Mouse (Mus musculus) left cerebral cortex, postnatal 14 days (tissue): ENCODE results near the gene Fbxo7. TPM values are rescaled to one million over a fixed set of nuclear protein-coding genes. Genes with fewer than 3 reads are reported as not detected.

Experiments
- DNase-seq, 2 experiments: peaks; one replicate each; pipeline ENCODE4 v3.0.0; 2021 to 2022; ENCODE audit warnings: low spot score in 2 of 2, mixed read lengths in 1 of 2
- intact Hi-C: fragments of 180-260 bp; cut with DNase I; formaldehyde crosslinking; loops from one replicate; pipeline ENCODE4 v1.15.1; 2025
- total RNA-seq, 2 experiments: library from RNA; stranded (reverse); gene quantifications; 2 replicates each; pipeline ENCODE4 v1.2.3; 2021

Gene Fbxo7
- total RNA-seq, 2 experiments from 2014 or later: 23.4 to 25.7 TPM

DNA sequence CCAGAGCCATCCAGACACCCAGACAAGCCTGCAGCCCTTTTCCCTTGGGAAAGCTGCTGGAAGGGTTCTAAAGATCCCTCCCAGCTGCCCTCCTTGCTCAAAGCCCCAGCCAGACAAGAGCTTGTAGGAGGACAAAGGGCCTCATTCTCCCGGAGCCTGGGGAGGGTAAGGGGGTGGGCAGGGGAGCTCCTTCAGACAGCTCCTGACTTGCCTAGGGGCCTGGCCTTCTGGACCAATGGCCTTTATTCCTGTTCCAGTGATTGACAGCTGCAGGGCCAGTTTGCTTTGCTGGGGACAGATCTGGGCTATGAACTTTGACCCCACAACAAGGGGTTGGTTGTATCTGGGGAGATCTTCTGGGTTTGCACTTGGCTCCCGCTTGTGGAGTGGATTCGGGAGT, 47.6 kb downstream of the Fbxo7 start:
- peak in 1 of 2 experiments; percentile 22 for DNase-seq

DNA sequence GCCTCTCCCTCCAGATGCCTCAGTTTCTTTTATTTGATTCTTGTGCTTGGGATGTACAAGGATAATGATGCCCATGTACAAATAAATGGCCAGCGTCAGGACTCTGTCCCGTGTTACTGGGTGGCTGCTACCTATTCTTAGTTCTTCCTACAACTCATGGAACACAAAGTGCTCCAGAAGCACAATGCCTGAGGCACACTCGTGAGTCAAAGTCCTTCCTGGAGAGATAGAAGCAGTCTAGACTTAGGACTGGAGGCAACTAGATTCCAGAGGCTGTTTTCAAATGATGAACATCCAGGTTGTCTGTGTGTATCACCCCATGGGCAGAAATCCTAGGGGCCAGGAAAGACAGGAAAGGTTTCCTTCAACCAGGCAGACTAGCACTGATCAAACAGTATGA, 49.0 kb downstream of the Fbxo7 start:
- intact Hi-C loops: no loop called here
- no peak for DNase-seq

More for the DNA sequence above, 47.6 kb downstream of the Fbxo7 start:
- intact Hi-C loops: loop anchor here (5.0 kb wide), 1 partner anchor 102 kb away; no protein-coding TSS in a partner anchor

DNA sequence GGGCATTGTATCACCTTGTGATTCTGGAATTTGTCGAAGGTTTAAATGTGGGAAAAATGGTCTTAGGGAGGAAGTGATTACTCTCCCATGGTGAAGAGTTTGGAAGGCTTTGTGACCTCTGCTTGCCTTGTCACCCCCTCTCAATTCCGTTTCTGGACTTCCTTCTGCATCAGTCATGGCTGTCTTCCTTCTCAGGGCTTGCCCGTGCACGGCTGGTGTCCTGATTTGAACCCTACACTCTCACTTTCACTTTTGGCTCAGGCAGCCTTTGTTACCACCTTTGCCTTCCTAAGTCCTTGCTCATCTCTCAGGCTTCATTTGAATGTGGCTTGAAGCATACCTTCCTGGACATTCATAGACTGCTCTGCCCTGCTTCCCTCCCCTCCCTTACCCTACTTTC, 52.4 kb downstream of the Fbxo7 start:
- intact Hi-C loops: no loop called here

DNA sequence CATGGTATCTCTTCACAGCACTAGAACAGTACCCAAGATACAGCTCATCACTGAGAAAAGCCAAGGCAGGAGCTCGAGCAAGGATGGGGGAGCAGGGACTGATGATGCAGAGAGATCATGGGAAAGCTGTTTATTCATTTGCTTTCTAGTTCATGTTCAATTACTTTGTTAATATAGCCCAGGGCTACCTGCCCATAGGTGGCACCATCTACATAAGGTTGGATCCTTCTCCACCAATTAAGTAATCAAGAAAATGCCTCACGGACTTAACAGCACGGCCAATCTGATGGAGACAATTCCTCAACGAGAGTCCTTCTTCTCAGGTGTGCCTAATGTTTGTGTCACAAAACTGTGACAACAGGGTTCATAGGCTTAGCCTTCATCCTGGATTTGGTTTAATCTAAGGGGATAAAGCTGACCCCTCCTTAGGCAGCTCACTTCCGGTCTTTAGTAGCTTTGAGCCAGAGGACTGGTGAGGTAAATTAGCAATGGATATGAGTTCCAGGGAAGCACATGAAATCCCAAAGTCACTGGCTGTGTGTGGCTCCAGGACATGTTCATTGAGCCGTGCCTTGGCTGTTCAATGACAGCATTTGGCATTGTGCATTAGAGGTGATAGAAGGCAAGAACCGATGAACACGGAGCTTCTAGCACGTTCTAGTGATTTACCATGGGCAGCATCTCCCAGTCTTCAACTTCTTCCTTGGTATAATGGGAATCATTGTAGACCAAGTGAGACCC, 53.4 kb downstream of the Fbxo7 start:
- no peak for DNase-seq
- intact Hi-C loops: no loop called here

More for the DNA sequence above, 52.4 kb downstream of the Fbxo7 start:
- no peak for DNase-seq

DNA sequence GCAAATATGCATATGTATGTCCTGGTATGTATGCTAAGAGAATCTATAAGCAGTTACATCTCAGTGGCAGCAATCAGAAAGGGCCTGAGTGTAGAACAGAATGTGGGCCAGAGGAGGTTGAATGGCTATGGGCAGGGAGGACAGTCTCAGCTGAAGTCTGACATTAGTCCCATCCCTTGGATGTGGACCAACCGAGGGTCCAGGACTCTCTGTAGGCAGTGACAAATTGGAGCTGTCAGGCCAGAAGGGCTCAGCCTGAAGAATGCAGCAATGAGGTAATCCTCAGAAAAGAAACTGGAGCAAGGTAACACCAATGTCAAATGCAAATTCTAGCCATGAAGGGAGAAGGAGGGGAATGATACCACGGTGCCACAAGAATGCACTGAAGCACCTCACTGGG, 55.5 kb downstream of the Fbxo7 start:
- intact Hi-C loops: no loop called here
- DNase-seq: no peak

DNA sequence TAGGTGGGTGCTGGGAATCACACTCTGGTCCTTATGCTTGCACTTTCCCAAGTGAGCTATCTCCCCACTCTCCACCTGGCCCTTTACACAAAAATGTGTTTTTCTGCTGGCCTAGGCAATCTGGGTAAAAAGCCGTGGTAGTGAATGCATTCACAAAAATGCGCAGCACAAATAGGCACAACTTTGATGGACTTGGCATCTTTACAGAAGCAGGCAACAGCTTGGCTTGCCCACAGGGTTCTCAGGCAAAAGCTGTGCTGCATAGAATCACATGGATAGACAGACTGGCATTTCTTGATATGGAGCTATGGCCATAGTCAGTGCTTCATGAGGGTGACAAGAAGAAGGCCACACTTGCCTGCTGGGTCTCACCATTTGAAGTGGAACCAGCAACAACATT, 57.0 kb downstream of the Fbxo7 start:
- DNase-seq: no peak
- intact Hi-C loops: no loop called here

DNA sequence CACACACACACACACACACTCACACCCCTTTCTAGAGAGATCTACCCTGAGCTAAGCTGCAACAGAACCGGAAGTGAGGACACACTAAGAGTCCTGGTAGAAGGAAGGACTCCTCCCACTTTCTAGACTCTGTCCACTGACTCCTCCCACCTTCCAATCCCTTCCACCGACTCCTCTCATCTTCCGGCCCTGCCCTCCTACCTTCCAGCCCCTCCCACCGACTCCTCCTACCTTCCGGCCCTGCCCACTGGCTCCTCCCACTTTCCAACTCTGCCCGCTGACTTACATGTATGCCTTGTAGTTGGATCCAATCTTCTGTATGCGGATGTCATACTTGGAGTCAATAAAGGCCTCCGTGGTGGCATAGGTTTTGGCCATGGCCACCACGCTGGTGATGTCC, 58.1 kb downstream of the Fbxo7 start:
- no peak for DNase-seq
- intact Hi-C loops: no loop called here

DNA sequence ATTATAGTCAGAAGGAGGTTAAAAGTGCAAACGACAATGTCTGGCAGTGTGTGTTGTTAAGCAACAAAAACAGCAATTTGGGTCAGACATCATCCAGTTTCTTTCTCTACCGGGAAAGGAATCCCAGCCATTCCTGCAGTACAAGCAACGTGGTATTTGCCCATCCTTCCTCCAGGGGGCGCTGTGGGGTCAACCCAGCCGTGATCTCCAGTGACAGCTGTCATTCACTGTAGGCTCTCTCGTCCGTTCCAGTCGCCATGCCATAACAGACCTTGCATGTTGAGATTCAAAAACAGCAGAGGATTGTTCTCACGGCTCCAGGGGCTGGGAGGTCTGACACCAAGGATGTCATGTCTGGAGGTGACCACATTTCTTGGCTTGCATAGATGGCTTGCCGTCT, 70.1 kb downstream of the Fbxo7 start:
- intact Hi-C loops: no loop called here
- peak in 1 of 2 experiments; percentile 6 for DNase-seq

DNA sequence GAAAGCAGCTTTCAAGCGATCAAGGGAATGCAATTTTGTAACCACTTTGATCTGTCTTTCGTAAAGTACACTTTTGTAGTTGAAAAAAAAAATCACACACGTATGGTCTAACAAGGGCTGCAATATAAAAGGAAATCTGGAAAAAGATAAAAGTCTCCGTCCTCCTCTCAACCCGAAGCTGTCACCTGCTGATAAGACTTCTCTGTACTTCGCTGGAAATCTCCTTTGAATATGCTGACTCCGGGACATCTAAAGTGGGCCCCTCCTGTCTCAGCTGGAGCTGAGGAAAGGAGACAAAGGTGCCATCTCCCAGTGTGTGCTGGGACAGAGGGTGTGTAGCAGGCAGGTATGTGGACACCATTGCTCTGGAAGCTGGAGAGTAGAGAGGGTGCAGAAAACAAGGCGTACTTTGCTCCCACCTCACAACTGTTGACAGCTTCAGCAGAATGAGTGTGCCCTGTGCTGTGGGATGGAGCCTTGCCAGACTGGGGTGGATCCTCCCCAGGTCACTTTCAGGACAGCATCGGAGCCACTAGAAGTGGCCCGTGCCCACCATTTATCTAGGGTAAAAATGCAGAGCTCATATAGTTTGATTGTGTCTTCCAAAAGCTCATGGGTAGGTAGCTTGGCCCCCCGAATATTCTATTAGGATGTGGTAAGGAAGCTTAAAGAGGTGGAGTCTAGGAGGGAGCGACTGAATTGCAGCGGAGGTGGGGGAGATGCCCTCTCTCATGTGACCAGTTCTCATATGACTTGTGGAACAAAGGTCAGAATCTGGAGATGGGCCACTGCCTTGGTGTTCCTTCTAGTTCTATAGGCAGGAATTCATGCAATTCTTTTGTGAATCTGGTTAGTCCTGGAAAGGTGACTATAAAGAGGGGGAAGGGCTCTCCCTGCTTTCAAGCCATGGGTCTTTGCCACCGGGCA, 71.6 kb downstream of the Fbxo7 start:
- intact Hi-C loops: no loop called here
- no peak for DNase-seq

DNA sequence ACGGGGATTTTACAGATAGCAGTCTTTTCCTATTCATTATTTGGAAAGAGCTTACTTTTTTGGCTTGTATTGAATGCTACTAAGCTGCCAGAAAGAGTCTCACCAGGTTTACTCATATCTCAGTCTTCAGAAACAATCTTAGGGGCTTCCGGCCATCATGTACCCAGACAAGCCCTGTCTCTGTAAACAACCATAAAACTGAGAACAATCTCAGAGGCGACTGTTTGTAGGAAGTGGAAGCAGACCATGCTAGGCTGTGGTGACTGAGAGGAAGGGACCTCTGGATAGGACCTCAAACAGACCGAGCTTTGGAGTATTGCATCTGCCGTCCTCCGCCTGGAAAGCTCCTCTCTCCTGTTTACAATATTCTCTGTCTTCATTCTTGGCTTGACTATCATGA, 76.6 kb downstream of the Fbxo7 start:
- DNase-seq: no peak
- intact Hi-C loops: no loop called here

DNA sequence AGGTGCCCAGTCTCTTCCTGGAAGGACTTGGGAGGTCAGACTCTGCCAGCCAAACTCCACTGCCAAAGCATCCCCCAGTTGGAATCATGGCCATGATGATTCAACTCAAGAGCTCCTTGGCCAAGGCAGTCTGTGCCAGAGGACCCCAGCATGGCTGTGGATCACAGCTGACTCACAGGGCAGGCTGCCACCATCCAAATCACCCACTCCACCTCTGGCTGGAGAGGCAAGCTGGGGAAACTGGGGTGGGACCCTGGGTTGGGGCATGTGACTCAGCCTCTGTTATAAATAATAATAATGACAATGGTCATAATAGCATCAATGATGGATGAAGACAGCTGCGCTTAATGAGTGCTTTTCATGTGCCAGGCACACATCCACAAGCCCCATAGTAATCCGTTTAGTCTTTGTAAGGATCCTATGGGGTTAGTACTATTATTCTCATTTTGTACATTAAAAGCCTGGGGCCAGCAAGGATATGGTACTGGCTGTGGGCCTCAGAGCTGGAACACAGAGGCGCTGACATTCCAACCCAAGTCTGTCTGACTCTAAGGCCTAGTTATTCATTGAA, 78.6 kb downstream of the Fbxo7 start:
- intact Hi-C loops: no loop called here
- no peak for DNase-seq

Other genes with a start within 250 kb of the Fbxo7 start
- 10 to 100 TPM; 15.9 to 19.1 TPM for gene Pwp1, start 192.5 kb upstream of the Fbxo7 start, total RNA-seq
- 10 to 100 TPM; 30.5 to 34.0 TPM for gene Prdm4, start 104.8 kb upstream of the Fbxo7 start, total RNA-seq
- under 1 TPM in 1 of 2 experiments, not detected in 1; 0.18 TPM for gene Ascl4, start 94.3 kb upstream of the Fbxo7 start, total RNA-seq
- 10 to 100 TPM; 95.1 to 95.2 TPM for gene Rtcb, start 64.1 kb upstream of the Fbxo7 start, total RNA-seq
- not detected for gene Bpifc, start 10.1 kb upstream of the Fbxo7 start, total RNA-seq